Mouse (Mus musculus) lung, postnatal 25 days (tissue): Measurements from ENCODE around the gene Rps27.

Experiments
- DNase-seq: peaks from one replicate; pipeline ENCODE4 v3.0.0; 2022; ENCODE audit warnings: low spot score

The Rps27 gene

DNA sequence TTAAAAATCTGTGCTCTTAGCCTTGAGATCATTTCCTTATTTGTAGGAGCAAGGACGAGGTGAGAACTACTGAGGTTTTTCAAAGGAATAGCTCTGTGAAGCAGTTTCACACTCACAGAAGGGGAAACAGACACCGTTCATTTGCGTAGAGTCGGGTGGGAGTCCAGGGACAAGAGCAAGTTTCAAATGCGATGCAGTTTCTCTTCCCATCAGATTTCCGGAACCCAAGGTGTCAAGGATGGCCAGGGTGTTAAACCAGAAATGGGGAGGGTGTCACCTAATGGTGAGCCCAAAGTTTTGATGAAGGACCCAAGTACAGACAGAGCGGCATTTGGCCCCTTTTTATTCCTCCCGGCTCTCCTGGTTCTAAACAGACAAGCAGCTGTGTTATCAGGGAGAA is 17.6 kb upstream of the Rps27 start:
- DNase-seq: no peak

DNA sequence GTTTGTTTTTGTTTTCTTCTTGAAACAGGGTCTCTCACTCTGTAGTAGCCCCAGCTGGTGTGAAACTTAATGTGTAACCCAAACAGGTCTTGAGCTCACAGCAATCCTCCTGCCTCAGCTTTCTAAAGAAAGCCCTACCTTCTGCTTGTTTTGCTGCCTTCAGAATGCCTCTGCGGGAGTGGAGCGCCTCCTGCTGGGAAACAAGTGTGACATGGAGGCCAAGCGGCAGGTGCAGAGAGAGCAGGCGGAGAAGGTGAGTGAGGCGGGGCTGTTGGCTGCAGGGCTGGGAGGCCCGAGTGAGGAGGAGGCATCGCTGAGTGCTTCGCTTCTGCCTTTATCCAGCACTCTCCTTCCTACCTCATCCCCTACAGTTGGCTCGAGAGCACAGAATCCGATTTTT is 10.9 kb upstream of the Rps27 start:
- DNase-seq: no peak

GRCm38 (mm10) chr3:90222941-90223340 is 9.5 kb upstream of the Rps27 start:
- no peak for DNase-seq

DNA sequence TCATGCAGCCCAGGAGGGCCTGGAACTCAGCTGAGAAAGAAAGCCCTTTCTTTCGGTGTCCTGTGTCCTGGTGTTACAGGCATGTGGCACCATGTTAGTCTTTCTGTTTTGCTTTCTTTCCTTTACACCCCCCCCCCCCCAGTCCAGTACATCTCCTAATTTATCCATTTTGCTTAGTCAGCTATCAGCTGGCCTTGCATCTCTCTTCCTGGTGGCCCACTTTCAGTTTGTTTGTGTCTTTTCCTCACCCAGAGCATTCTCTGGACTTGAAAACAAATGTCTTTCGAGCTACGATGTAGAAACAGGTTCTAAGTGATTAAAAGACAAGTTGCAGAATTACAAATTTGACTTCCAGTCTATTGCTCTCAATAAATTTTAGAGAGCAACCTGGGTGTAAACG is 9.0 kb upstream of the Rps27 start:
- no peak for DNase-seq

DNA sequence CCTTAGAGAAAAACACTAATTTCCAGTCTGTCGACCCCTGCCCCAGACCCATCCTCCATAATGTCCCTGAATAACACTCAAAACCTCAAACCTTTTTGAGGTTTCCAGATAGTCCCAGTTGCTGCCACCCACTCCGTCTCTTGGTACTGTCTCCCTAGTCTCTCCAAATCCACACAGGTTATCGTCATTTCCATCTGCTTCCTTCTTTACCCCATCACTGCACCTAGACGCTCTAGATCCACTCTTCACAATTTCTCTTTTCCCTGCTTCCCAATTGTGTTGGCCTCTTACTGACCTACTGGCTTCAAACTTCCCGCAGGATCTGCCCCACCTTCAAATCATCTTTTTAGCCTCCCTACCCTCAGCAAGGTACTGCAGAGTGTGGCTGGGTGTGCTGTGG is 7.7 kb upstream of the Rps27 start:
- DNase-seq: no peak

- DNase-seq: peak; percentile 88
Observed at GRCm38 (mm10) chr3:90220531-90220951, 7.1 kb upstream of the Rps27 start.

GRCm38 (mm10) chr3:90220088-90220487 is 6.6 kb upstream of the Rps27 start:
- peak; percentile 61 for DNase-seq

- DNase-seq: peak; percentile 24
Observed at GRCm38 (mm10) chr3:90215825-90216380, 2.5 kb upstream of the Rps27 start.

DNA sequence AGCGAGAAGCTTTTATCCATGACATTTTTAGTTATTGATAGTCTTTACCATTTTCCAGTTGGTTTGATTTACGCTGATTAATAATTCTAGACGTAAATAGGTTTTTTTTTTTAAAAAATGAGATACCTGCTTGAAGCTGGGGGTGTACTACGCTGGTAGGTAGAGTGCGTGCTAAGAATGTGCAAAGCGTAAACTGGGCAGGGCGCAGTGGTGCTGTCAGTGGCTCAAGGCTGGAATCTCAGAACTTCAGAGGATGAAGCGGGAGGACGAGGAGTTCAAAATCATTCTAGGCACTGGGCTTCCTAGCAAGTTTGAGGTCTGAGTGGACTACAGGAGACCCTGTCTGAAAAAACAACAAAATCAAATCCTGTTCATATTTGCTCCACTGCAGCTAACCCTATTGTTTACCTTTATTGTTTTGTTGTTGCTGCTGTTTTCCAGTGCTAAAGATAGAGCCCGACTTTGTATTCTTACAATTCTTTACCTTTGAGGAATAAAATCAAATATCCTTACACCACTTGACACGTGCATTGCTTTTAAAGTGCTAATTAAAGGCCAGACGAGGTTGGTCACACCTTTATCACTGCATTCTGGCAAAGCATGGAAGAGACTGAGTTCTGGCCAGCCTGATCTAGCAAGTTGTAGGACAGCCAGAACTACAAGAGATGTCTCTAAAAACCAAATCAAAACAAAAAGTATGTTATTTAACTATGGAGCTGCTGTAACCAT is 669 bp upstream of the Rps27 start:
- peak; percentile 18 for DNase-seq

DNA sequence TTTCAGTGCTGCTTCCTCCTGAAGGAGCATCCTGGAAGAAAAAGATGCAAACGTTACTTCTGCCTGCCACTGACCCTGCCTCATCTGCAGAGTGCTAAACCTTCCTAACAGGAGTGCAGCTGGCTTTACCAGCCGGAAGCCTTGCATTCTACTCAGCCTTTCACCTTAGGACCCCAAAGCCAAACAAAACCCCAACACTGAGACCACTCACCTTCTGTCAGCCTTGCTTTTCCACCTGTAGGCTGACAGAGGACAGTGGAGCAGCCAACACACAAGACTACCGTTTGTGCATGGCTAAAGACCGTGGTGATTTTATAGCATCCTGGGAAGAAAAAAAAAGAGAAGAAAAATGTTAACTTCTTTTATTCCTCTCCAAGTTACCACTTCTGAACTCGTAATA is 728 bp downstream of the Rps27 start:
- no peak for DNase-seq

- no peak for DNase-seq
Observed at GRCm38 (mm10) chr3:90211475-90212398, 1.7 kb downstream of the Rps27 start.

- no peak for DNase-seq
Observed at GRCm38 (mm10) chr3:90209908-90210566, 3.4 kb downstream of the Rps27 start.

- peak; percentile 38 for DNase-seq
Observed at GRCm38 (mm10) chr3:90208662-90209061, 4.8 kb downstream of the Rps27 start.

DNA sequence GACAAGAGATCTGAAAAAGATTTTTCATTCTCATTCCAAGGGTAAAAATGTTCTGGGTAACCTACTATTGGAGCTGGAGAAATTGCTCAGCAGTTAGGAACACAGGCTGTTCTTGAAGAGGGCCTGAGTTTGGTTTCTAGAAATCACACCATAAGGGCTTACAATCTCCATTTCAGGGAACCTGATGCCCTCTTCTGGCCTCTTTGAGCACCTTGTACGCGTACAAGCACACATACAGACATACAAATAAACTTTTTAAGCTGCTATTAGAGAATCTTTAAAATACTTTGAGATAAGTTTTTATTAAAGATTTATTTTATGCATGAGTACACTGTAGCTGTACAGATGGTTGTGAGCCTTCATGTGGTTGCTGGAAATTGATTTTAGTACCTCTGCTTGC is 8.9 kb downstream of the Rps27 start:
- DNase-seq: no peak

DNA sequence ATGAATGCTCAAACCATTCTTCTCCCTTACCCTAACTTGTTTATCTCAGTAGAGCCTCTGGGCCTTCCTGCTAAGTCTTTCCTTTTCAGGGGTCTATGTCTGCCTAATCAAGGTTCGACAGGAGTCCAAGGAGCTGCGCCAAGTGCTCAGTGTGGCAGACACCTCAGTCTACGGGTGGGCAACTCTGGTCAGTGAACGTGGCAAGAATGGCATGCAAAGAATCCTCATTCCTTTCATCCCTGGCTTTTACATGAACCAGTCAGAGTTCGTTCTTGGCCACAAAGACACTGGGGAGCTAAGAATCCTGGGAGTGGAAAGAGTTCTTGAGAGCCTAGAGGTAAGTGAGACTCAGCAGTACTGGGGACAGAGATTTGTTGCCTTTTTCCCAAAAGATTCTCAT is 9.8 kb downstream of the Rps27 start:
- DNase-seq: no peak

DNA sequence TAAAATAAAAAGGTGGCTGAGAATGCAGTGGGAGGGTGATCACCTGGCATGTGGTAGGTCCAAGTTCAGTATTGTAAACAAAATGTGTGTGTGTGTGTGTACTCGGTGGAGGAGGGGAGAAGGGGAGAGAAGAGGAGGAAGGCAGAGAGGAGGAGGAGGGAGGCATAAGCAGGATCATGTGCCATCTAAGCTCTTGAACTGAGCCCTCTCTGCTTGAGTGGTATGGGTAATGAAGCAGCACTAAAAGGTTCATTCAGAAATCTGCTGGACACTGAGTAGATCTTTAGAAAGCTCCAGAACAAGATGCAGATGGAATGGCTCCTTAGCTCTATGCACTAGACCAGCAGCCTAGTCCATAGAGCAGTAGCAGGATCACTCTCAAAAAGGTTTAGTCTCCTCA is 10.6 kb downstream of the Rps27 start:
- no peak for DNase-seq

- no peak for DNase-seq
Observed at GRCm38 (mm10) chr3:90197548-90197947, 15.9 kb downstream of the Rps27 start.

- DNase-seq: no peak
Observed at GRCm38 (mm10) chr3:90195644-90196043, 17.8 kb downstream of the Rps27 start.

DNA sequence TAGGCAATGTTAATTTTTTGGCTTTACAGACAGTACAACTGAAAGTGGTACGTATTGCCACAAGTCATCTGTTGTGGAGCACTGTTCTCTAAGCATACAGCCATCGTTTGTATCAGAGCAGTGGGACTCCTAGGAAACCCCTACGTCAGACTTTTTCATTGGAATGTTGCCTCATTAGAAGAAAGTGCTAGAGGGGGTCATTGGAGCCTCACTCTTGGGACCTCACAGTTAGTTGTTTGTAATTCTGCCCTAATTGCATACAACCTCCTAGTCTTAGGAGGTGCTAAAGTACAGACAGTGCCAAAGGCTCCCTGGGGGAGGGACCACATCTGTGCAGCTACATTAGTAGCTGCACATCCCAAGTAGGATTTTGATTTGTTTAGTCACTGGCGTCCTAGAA is 18.7 kb downstream of the Rps27 start:
- DNase-seq: no peak

GRCm38 (mm10) chr3:90190859-90191510 is 22.5 kb downstream of the Rps27 start:
- DNase-seq: no peak

GRCm38 (mm10) chr3:90183581-90183980 is 29.9 kb downstream of the Rps27 start:
- DNase-seq: no peak

GRCm38 (mm10) chr3:90179566-90179965 is 33.9 kb downstream of the Rps27 start:
- DNase-seq: no peak
